In the genomic region with DNA sequence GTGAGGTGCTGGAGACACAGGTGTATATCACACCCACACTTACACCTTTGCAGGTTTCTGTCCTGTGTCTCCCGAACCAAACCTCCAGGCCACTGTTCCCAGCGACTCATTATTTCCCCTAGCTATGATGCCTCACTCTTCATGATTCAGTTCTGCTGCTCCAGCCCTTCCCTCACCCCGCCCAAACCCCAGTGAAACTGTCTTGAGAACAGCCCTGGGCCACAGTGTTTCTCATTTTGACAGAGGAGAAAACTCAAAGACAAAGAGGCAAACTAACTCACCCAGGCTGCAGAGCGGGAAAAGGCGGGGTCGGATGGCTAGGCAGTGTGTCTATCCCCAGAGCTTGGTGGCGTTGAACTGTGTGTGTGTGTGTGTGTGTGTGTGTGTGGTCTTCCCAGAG, we compare ENCODE assay signal across 21 mouse cellular contexts.
DNase-seq lines count a peak whose midpoint lies in the region; ATAC-seq and TF ChIP-seq lines count a peak whose summit lies in the region.
"Had no signal": no experiment of that assay in that cellular context is flagged by ENCODE, and none has a peak within 500 bp of the region (broad histone marks: within the 10 kb centered on the region; RNA-seq: fewer than 3 reads in every experiment).

No protein-coding gene starts in this region.

- no peaks in the 10 kb centered on the region for H3K36me3 ChIP-seq in limb, embryonic 12.5 days
- H3K36me3 ChIP-seq: embryonic facial prominence, embryonic 12.5 days; heart, embryonic 12.5 days; hindbrain, embryonic 15.5 days; liver, embryonic 13.5 days had no signal

- no peak for ATAC-seq in limb, embryonic 12.5 days (ENCODE audit: insufficient number of reproducible peaks, insufficient read depth, low FRiP score, low TSS enrichment, low read depth)
- ATAC-seq: intestine, embryonic 16.5 days had no signal

- peak; percentile 42 for DNase-seq in adrenal gland, adult 2 months
- no peak for DNase-seq in adrenal gland, postnatal 25 days
- peak; percentile 63 for DNase-seq in 3134 (ENCODE audit: extremely low read depth, insufficient read length, low spot score)
- DNase-seq in thymus, adult 18-20 months = no peak
- no peak for DNase-seq in frontal cortex, adult 2 months (ENCODE audit: extremely low spot score in 1 of 2, low spot score in 1 of 2)
- no peak for DNase-seq in layer of hippocampus, adult 2 months (ENCODE audit: low spot score in 2 of 2)
- DNase-seq: cerebellum, adult 11-12 months; cerebellum, postnatal 36 days; heart, postnatal 14 days; layer of hippocampus, adult 9-11 months; liver, embryonic 13.5 days; lung, embryonic 14.5 days; right cerebral cortex, adult 18-20 months; thymus, postnatal 25 days had no signal

- no peaks in the 10 kb centered on the region for H3K9me3 ChIP-seq in limb, embryonic 12.5 days
- H3K9me3 ChIP-seq: embryonic facial prominence, embryonic 12.5 days; heart, embryonic 12.5 days; hindbrain, embryonic 15.5 days; liver, embryonic 13.5 days had no signal

- TF ChIP-seq POLR2A in bone marrow macrophage, adult 2 months (IDR thresholded peaks at IDR 0.05; ENCODE audit: borderline replicate concordance, low read depth, low read length) = no peak

- no peak overlapping the region for H3K9ac ChIP-seq in limb, embryonic 12.5 days (replicated peaks)
- H3K9ac ChIP-seq: embryonic facial prominence, embryonic 12.5 days; heart, embryonic 12.5 days; hindbrain, embryonic 15.5 days; liver, embryonic 13.5 days; lung, embryonic 14.5 days had no signal

- H3K4me1 ChIP-seq in bone marrow macrophage, adult 2 months (ENCODE audit: control insufficient read depth, insufficient read depth, low read length) = peaks cover 17% of the 10 kb centered on the region
- H3K4me1 ChIP-seq in limb, embryonic 12.5 days (replicated peaks) = peaks cover 51% of the 10 kb centered on the region
- H3K4me1 ChIP-seq: heart, embryonic 12.5 days had no signal

- no peak for TF ChIP-seq CTCF in bone marrow macrophage, adult 2 months (IDR thresholded peaks at IDR 0.05; ENCODE audit: low read depth, low read length)
- TF ChIP-seq CTCF in layer of hippocampus, adult 2 months (conservative IDR thresholded peaks at IDR 0.05) = no peak

- H3K4me3 ChIP-seq in bone marrow macrophage, adult 2 months (ENCODE audit: insufficient read depth, low read length) = no peak overlapping the region
- H3K4me3 ChIP-seq in limb, embryonic 12.5 days (replicated peaks) = no peak overlapping the region
- H3K4me3 ChIP-seq in layer of hippocampus, adult 2 months = no peak overlapping the region
- H3K4me3 ChIP-seq: embryonic facial prominence, embryonic 12.5 days; heart, embryonic 12.5 days; hindbrain, embryonic 15.5 days; liver, embryonic 13.5 days had no signal

- no peak overlapping the region for H3K4me2 ChIP-seq in limb, embryonic 12.5 days
- H3K4me2 ChIP-seq: embryonic facial prominence, embryonic 12.5 days; heart, embryonic 12.5 days; hindbrain, embryonic 15.5 days; liver, embryonic 13.5 days; lung, embryonic 14.5 days; midbrain, embryonic 11.5 days had no signal

- peak overlapping the region; percentile 53 for H3K27ac ChIP-seq in bone marrow macrophage, adult 2 months (ENCODE audit: insufficient read depth, low read depth, low read length)
- peak overlapping the region; percentile 45; the same call in 1 of the 2 replicates for H3K27ac ChIP-seq in limb, embryonic 12.5 days
- H3K27ac ChIP-seq in layer of hippocampus, adult 2 months = no peak overlapping the region
- H3K27ac ChIP-seq: hindbrain, embryonic 15.5 days; liver, embryonic 13.5 days had no signal

- H3K27me3 ChIP-seq in limb, embryonic 12.5 days = 0 out of 2 replicates have a peak, but pooled peaks cover 12% of the 10 kb centered on the region
- H3K27me3 ChIP-seq: hindbrain, embryonic 15.5 days; liver, embryonic 13.5 days had no signal

- 74% methylated on average over 7 of the region's 7 CpGs for WGBS in limb, embryonic 12.5 days

Comparison
In these comparisons a context has a peak if more than half of its experiments do, and no peak if none do; other contexts are left out.
1. DNase-seq: peak in adrenal gland, adult 2 months (single experiment) and 3134 (single experiment); none in adrenal gland, postnatal 25 days (single experiment), thymus, adult 18-20 months (0 of 2), frontal cortex, adult 2 months (0 of 2) and layer of hippocampus, adult 2 months (0 of 2).